Mouse (Mus musculus): Measurements from ENCODE around the gene Tyw5.
A peak's percentile ranks its signal among the peaks of the same experiment; 100 is the strongest.

DNA sequence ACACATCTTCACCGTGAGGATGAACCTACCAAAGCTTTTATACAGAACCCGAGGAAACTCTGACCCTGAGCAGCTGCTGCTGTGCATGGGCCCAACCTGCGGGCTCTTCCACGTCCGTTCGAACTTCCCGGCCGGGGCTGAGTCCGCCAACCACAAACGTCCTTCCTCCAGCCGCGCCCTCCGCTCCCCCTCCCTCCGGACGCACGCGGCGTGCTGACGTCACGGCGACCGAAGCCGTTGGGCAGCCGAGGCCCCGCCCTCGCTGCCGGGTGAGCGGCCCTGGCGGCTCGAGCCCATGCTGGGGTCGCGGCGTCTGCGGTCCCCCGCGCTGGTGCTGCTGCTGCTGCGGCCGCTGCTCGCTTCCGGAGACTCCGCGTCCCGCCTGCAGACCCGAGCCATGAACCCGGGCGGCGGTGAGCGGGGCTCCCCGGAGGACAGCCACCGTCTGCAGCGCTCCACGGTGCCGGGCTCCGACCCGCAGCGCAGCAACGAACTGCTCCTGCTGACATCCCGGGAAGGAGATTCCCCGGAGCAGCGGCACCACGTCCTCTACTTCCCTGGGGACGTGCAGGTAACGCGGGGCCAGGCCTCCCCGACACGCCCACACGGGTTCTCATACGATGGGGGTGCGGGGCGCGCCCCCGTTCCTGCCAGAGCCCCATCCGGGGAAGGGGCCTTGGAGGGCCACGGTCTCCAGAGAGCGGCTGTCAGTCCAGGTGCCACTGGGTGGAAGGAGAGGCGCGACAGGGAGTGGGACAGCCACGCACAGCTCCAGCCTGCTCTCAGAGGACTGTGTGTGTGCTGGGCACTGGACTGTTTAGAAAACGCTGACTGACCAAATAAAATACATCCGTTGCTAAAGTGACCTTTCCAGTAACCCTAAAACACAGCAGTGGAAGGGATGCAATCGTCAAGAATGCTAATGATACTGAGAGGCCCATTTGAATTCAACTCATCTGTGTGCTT is 29.2 kb downstream of the Tyw5 start, which contains the start of gene 1700066M21Rik:
- TF ChIP-seq POLR2A (IDR thresholded peaks at IDR 0.05; ENCODE audit: low read depth, low read length) (peak; percentile 50; the same call in 1 of the 2 replicates), CTCF (IDR thresholded peaks at IDR 0.05; ENCODE audit: extremely low read depth, insufficient read depth, insufficient read length, insufficient replicate concordance) (no peak)

All from spleen, adult 2 months (tissue).